Mouse (Mus musculus): ENCODE data around the gene Serpinb6a. TPM values are rescaled to one million over a fixed set of nuclear protein-coding genes. Genes with fewer than 3 reads are reported as not detected.

Gene Serpinb6a
- total RNA-seq (2021), result 100 to 1,000 TPM; 279 to 624 TPM
- long read RNA-seq, experiment 1, transcript Serpinb6a-202 (7 exons, 1,547 nt), result major isoform, 32 of 46 reads
- long read RNA-seq, experiment 1, partial matches to known transcripts, result 4 of 46 reads
- long read RNA-seq, experiment 1, other reads (novel, unspliced or antisense), result 10 of 46 reads
- long read RNA-seq, experiment 2, transcript Serpinb6a-206 (8 exons, 1,654 nt), result minor isoform, 9 of 411 reads
- long read RNA-seq, experiment 2, transcript Serpinb6a-202 (7 exons, 1,547 nt), result major isoform, 266 of 411 reads
- long read RNA-seq, experiment 2, partial matches to known transcripts, result 61 of 411 reads
- long read RNA-seq, experiment 2, other reads (novel, unspliced or antisense), result 70 of 411 reads

DNA sequence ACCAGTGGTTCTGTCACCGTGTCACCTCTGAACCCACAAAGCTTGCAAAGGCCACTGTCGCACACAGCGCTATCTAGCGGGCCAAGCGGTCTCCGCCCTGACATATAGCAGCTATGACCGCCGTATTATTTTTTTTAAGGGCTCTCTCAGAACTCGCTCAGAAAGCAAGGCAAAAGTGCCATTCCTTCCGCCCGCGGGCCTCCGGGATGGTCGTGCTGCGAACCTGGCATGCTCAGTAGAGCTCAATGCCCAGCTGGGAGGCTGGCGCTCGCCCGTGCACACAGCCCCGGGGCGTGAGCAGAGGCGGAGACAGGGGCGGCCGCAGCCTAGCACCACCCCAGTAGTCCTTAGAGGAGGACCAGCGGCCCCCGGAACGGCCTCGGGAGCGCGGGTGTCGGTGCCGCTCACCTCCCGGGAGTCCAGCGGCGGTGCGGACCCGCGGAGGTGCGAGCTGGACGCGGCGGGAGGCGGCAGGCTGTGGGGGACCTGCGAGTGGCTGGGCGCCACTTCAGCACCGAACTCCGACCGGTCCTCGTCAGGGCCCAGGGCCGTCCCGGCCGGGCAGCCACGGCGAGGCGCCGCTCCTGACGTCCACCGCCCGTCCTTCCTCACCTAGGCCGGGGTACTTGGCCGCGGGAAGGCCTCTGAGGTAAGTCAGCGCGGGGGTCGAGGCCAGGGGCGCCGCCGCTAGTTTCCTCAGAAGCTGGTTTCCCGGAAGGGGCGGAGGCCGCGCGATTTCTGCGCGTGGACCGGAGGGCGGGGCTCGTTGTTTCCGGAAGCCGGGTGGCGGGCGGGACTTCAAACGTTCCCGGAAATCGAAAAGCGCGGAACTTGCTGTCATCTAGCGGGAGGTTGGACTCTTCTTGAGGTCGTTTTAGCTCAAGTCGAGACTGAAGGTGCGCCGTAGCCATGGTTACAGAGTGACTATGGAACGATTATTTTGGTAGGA lies at the start of gene Serpinb6a, which contains the start of gene Ripk1:
Gene Serpinb6a (minus strand): TSS at position 737 of the 949 bp plus-strand sequence.
Gene Ripk1 (plus strand): TSS at position 306 of the 949 bp plus-strand sequence.
- DNase-seq (ENCODE audit: low spot score in 2 of 2), result peak; percentile 88 to 91

DNA sequence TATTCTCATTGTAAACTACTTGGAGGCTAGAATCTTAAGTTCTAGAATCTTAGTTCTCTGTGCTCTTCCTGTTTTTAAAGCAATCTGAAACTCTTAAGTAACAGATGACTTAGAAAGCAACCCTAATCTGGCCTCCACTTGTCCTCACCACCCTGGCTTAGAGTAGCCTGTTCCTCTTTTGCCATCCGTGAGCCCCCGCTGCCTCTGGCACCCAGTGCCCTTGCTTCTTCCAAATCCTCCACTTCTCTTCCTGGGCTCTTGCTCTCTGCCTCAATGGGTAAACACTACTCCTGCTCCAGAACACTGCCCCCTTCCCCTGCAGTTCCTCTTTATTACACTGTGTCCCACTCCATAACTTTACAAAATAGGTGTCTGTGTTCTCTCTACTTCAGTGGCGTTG lies 49.1 kb upstream of the Serpinb6a start:
- no peak for DNase-seq (ENCODE audit: low spot score in 2 of 2)

DNA sequence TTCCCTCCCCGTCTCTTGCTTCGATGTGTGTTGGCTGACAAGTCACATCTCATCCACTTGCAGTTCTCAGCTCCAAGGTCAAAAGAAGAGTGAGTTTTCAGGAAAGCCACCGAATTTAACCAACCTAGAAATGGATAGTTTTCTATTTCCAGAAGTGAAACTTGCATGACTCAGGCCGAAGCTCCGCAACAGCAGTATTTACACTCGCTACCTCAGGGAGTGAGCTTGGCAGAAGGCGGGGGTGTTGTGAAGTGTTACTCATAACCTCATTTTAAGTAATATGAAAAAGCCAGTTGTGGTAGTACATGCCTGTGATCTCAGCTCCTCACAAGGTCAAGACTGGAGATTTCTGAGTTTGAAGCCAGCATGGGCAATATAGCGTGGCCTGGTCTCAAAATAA lies 47.9 kb upstream of the Serpinb6a start:
- no peak for DNase-seq (ENCODE audit: low spot score in 2 of 2)

DNA sequence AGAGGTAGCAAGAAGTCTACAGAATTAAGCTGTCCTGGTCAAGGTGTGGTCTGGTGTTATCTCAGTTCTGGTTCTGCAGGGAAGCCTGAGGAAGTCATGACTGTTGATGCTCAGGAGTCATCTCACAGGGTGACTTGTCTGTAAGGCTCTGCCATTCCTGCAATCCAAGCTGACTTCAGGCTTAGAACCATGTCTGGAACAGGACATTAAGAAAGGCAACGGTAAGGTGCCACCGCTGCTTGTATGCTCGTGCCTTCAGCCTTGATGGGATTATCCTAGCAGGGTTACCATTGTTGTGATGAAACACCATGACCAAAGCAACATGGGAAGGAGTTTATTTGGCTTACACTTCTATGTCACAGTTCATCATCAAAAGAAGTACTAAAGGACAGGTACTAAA lies 44.9 kb upstream of the Serpinb6a start:
- no peak for DNase-seq (ENCODE audit: low spot score in 2 of 2)

DNA sequence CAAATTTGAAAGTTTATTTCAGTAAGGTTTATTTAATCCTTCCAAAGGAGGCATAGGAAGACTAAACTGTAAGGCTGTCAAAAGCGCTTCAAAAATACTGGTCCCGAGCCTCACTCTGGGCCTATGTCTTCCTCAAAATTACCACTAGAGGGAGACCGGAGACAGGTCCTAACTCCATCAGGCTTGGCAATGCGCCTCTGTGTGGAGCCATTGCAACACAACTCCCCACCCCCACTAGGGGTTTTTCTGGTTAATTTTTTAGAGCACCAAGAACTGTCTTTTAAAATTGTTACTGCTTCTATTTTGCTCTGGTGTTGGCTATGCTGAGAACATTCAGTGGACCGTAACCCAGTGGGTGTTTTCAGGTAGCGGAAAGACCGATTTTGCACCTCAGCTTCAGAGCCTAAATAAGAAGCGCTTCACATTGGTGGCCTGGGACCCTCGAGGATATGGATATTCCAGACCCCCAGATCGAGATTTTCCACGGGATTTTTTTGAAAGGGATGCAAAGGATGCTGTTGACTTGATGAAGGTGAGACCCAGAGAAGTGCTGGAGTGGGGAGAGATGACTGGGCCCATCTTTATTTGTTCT lies 43.9 kb upstream of the Serpinb6a start:
- peak; percentile 56 for DNase-seq (ENCODE audit: low spot score in 2 of 2)

DNA sequence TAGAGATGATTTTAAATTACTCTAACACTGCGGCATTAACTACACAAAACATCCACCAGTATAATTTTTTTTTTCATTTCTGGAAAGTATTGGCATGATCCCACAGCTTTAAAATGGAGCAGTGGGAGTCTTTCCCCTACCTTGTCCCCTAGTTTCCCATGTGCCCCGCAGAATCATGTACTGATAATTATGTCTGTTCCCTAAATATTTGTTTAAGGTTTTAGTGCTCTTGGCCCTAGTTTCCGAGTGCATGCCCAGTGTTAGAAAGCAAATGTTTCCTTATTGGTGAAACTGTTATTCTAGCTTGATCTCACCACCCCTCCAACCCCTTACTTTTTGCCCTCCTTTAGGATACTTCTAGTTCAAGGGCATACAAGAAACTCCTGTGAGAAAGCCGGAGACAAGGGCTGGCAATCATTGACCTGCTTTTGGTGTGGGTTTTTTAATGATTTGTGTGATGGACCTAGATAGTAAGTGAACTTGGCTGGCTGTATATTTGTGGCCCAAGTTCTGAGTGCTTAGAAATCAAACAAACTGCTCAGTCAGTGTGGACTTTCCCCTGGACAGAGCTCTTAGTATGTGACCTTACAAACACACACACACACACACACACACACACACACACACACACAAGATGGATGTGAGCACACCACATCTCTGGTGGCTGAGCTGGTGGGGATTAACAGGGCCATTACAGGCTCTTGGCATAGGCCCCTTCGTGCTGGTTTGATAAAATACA lies 43.1 kb upstream of the Serpinb6a start:
- DNase-seq (ENCODE audit: low spot score in 2 of 2), result no peak

DNA sequence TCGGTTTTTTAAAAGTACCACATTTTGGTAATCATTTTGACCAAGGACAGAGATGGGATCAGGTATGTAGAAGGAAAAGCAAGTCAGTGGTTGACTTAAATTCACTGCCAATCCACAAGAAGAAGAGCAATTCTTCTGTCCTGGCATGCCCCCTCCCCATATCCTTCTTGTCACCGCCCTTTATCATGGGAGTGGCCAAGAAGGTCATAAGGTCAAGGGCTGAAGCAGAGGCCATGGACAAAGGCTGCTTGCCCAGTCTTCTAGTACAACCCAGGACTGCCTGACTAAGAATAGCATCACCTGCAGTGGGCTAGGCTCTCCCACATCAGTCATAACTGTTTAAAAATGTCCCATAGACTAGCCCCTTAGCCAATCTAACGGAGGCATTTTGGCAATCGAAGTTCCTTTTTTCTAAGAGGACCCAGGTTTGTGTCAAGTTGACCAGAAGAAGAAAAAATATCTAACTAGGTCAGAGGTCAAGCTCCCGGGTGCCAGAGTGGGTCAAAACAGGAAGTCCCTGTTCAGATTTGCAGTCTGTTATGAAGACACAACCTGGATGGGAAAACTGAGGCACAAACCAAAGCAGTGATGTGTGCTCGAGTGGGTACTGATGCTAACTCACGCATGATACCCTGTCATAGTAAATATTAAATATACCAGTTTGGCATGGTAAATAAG lies 41.3 kb upstream of the Serpinb6a start:
- DNase-seq (ENCODE audit: low spot score in 2 of 2), result no peak

DNA sequence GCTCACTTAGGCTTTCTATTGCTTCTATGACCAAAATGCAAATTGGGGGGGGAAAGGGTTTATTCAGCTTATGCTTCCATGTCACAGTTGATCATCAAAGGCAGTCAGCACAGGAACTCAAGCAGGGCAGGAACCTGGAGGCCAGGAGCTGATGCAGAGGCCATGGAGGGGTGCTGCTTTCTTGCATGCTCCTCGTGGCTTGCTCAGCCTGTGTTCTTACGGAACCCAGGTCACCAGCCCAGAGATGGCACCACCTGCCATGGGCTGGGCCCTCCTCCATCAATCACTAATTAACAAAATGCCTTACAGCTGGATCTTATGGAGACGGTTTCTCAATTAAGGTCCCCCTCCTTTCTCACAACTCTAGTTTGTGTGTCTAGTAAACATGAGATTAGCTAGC lies 37.5 kb upstream of the Serpinb6a start:
- no peak for DNase-seq (ENCODE audit: low spot score in 2 of 2)

DNA sequence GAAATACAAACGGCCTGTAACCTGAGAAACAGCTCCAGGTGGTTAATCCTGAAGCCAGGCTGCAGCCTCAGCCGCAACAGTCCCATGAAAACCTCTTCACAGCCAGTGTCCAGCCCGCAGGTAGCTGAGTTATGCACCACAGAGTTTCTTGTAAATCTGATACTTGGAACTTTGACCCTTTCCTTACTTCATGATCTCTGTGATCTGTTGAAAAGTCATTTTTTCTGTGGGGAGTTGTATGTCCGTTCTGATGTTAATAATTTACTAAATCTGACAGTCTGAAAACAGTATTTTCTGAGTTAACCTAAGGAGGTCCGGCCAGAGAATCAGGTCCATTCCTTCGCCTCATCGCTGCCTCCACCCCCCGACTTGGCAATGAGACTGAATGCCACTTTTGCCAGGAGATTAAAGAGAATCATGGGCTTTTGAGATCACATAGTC lies 36.3 kb upstream of the Serpinb6a start:
- DNase-seq (ENCODE audit: low spot score in 2 of 2), result no peak

DNA sequence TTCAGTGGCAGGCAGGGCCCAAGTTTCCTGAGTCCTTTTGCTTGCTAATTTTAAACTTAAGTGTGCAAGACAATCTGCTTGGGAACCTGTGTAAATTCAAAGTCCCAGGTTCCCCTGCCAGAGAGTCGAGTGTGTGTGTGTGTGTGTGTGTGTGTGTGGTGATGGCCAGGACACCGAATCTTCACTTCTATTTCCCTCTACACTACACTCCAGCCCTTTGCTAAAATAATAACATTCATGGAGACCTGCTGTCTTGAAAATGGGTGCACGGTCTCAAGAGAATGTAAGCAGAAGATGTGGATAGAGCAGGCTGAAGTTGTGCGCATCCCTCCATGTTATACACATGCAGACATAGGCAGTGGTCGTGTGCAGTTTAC lies 35.5 kb upstream of the Serpinb6a start:
- DNase-seq (ENCODE audit: low spot score in 2 of 2), result no peak

DNA sequence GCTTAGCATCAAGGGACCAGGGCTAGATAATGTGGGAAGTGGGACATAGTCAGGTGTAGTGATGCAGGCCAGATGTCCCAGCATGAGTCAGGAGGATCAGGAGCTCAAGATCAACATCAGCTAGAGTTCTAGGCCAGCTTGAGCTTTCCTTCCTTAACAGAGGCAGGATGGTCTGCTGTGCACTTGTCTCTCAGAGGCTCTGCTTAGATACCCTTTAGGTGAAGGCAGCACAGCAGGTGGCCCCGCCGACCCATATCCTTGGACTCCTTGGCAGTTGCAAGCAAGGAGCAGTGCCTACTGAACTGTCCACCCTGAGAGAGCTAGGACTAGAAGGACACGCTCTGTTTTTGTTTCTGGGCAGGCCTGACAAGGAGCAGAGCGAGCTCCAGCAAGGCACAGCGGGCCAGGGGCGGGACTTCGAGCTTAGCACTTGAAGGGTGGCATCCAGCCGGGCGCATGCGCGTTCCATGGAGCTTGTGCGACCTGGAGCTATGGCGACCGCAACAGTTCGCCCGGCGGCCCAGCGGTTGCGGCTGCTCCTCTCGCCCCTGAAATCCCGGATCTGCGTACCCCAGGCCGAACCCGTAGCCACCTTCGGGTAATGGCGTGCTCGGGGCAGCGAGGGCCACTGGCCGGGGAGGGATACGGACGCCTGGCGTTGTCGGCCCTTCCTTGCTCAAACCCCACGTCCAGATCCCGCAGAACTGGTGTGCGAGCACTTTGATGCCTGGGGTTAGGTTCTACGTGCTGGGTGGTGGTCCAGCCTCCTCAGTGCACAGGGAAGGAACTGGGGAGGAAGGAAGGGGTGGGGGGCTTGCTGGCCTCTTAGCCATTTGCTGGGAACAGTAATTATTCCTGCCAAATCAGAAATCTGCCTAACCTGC lies 34.8 kb upstream of the Serpinb6a start, which contains the start of gene Bphl:
Gene Bphl (plus strand): TSS at position 426 of the 884 bp plus-strand sequence.
- DNase-seq (ENCODE audit: low spot score in 2 of 2), result peak; percentile 86 to 91

DNA sequence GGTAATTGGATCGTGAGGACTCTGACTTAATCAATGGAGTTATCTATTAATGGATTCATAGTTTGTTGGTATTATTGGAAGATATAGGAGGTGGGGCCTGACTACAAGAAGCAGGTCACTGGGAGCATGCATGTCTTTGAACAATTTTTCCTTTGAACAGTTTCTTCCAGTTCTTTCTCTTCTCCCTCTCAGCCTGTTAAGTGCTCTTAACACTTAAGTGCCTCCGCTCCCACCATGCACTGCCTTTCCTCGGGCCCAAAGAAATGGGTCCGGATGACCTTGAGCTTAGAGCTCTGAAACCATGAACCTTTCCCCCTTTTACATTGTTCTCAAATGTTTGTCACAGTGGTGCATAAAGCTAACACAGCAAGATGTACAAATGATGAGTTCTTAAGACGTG lies 34.1 kb upstream of the Serpinb6a start:
- no peak for DNase-seq (ENCODE audit: low spot score in 2 of 2)

DNA sequence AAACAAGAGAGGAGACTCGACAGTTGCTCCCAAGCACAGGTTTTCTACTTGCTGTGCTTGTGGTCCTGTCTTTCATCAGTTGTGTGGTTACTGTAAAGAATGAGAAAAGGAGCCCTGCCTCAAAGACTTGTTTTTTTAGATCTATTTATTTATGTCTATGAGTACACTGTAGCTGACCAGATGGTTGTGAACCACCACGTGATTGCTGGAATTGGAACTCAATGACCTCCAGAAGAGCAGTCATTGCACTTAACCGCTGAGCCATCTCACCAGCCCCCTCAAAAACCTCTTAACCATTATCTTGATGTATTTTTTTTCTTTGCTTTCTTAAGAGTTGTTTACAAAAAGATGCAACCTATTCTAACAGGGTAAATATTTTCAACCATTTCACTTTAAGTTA lies 32.8 kb upstream of the Serpinb6a start:
- DNase-seq (ENCODE audit: low spot score in 2 of 2), result no peak

DNA sequence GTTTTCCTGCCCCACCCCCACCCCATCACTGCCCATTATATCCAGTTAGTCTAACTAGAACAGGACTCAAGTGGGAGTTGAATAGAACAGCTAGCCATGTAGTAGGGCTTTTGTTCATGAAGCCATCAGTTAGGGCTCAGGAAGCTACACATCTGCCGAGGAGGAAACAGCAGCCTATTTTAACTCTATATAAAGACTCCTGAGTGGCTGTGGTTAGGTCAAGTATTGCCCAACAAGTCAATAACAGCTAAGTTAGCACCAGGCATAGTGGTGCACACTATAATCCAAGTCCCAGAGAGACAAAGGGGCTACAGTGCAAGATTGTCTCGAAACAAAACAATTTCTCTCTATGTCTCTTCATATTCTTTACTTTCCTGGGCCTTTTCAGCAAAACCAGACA lies 29.4 kb upstream of the Serpinb6a start:
- no peak for DNase-seq (ENCODE audit: low spot score in 2 of 2)

DNA sequence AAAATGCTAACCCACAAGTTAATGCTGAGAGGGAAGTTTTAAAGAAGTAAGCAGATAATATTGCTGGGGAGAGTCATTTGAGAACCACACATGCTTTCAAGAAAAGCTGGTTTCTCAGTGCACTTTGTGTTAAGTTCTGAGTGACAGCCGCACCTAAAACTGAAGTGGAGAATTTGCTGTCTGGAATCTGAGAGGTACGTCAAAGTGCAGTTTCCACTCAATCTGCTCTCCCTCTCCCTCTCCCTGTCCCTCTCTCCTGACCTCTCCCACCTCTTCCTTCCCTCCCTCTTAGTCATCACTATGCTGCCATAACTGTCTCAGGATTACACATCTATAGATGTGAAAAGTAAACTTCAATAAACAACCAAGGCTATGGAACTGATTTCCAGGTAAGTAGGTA lies 19.4 kb upstream of the Serpinb6a start:
- DNase-seq (ENCODE audit: low spot score in 2 of 2), result no peak

DNA sequence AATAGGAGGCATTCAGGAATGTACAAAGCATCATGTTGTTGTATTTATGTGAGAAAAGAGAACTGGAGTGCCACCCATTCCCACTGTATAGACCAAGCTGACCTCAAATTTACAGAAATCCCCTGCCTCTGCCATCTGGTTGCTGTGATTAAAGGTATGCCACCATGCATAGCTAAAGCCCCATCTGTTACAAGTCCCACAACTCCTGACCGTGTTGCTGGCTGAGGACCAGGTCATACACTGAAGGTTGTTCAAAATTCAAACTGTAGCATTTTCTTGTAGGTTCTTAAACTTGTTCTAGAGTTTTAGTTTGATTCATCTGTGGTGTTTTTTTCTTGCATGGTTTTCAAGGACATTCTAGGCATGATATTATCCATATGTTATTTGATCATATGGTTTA lies 15.9 kb upstream of the Serpinb6a start:
- DNase-seq (ENCODE audit: low spot score in 2 of 2), result no peak

DNA sequence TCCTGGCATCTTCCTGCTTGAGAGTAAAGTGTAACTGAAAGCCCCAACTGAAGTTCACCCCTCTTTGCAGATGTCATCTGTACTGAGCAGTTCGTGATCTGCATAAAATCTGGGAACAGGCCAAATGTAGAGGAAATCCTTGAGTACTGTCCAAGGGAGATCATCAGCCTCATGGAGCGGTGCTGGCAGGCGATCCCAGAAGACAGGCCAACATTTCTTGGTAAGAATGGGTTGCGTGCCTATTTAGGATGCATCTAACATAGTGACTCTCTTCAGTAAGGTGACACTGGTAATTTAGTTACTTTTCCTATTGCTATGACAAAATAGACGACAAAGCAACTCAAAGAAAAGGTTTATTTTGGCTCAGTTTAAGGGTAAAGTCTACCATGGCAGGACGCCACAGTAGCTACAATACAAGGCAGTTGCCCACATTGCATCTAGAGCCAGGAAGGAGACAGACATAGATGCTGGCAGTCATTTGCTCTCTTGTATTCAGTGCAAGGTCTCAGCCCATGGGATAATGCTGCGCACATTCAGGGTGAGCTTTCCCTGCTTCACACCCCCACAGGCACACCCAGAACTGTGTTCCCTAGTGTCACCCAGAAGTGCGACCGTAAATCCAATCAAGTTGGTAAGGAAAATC lies 14.5 kb upstream of the Serpinb6a start:
- DNase-seq (ENCODE audit: low spot score in 2 of 2), result no peak

DNA sequence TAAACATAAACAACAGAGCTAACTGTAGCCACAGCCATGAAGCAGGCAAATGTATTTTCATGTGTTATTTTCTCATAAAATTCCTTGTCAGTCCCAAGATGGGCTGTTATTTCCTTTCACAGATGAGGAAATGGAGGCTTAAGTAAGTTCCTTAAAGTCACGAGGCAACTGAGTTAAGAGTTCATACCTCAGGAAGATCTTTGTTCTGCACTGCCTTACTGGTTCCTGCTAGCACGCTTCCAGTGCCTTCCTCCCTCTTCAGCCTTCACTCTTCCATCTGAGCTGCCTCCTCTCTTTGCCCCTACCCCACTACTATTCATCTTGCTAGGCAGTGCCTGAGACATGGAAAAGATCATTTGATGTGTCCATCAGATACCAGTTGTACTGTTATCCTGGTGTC lies 4.6 kb upstream of the Serpinb6a start:
- DNase-seq (ENCODE audit: low spot score in 2 of 2), result no peak

DNA sequence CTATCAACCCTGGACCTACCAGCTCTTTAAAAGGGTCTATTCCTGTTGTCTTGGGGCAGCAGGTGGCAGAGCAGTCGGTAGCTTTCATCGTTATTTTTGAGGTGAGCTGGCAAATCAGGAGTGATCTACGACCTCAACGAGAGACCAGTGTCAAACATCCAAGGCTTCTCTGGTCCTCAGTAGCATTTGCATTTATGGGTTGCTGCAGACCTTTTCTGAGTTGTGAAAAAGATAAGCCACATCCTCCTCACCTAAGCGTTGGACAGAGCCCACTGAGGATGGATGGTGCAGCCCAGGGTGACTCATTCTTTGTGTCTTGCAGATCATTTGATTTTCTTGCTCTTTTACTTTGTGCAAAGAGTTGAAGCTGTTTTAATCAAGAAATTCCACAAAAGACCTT lies 464 bp upstream of the Serpinb6a start:
- no peak for DNase-seq (ENCODE audit: low spot score in 2 of 2)

All from adrenal gland, adult 18-20 months (tissue).